Mouse (Mus musculus) heart, adult 2 months (tissue): ENCODE results near the gene Pla2g4b.

ENCODE experiments used
- CTCF ChIP-seq: fragments of 200-600 bp; IDR thresholded peaks from 2 replicates; pipeline ENCODE4 v1.8.1; 2022; ENCODE audit warnings: antibody characterized with exemption, mild to moderate bottlenecking, moderate library complexity
- EP300 ChIP-seq: fragments of 200-500 bp; IDR thresholded peaks from 2 replicates; pipeline ENCODE4 v1.6.1; 2011; ENCODE audit warnings: low read depth, low read length, control low read depth; ENCODE audit not compliant: insufficient read depth

DNA sequence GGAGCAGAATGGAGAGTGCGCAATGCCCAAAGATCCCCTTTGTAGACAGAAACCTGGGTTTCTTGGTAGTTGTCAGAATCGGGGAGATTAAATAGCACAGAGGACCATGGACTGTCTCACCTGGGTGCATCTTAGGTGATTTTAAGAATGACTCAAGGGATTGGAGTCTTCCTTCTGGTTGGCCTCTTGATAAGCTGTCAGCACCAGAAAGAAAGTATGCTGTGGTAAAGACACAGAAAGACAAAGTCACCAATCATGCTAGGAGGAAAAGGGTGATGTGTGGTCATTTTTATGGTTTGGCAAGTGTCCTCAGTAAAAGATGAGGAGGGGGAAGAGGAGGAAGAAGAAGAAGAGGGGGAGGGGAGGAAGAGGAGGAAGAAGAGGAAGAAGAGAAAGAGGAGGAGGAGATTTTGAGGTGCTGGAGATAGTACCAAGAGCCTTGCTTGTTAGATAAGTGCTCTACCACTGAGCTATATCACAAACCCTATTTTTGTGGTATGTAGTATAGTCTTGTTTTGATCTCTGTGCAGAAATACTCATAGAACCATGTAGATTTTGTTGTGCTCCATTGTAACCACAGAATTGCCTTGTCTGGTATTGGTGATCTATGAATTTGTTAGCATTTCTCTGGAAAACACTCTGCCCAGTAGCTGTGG is 19.3 kb upstream of the Pla2g4b start:
- TF ChIP-seq EP300: no peak
- no peak for TF ChIP-seq CTCF
